Mouse (Mus musculus) layer of hippocampus, postnatal 10 days (tissue): ENCODE data around the gene Fbxo22. TPM values are rescaled to one million over a fixed set of nuclear protein-coding genes. Genes with fewer than 3 reads are reported as not detected.
"Not testable (repeated sequence)": the region's sequence is repeated elsewhere in the genome, so short reads cannot be mapped to it uniquely, and the experiment has no call there.

Experiments
- DNase-seq, 2 experiments: peaks; one replicate each; pipeline ENCODE4 v3.0.0; 2021; ENCODE audit warnings: low spot score in 2 of 2
- total RNA-seq, 2 experiments: library from RNA; stranded (reverse); gene quantifications; 2 replicates each; pipeline ENCODE4 v1.2.3; 2021

Fbxo22 gene
- total RNA-seq, 2 experiments from 2014 or later = 39.9 to 40.7 TPM

- DNase-seq = no peak
Measured at GRCm38 (mm10) chr9:55236235-55237165, 27.8 kb downstream of the Fbxo22 start.

GRCm38 (mm10) chr9:55240852-55241251 is 32.1 kb downstream of the Fbxo22 start:
- DNase-seq = no peak

GRCm38 (mm10) chr9:55241863-55242685 is 33.3 kb downstream of the Fbxo22 start:
- no peak for DNase-seq

GRCm38 (mm10) chr9:55243280-55243679 is 34.6 kb downstream of the Fbxo22 start:
- DNase-seq = no peak

GRCm38 (mm10) chr9:55244079-55244478 is 35.4 kb downstream of the Fbxo22 start:
- no peak for DNase-seq

GRCm38 (mm10) chr9:55245057-55245750 is 36.5 kb downstream of the Fbxo22 start:
- not testable (repeated sequence) for DNase-seq

GRCm38 (mm10) chr9:55246440-55246839 is 37.7 kb downstream of the Fbxo22 start:
- DNase-seq = no peak

GRCm38 (mm10) chr9:55246918-55247317 is 38.2 kb downstream of the Fbxo22 start:
- no peak for DNase-seq

GRCm38 (mm10) chr9:55248465-55248864 is 39.7 kb downstream of the Fbxo22 start:
- no peak for DNase-seq

- no peak for DNase-seq
Measured at GRCm38 (mm10) chr9:55250595-55251247, 42.0 kb downstream of the Fbxo22 start.

- DNase-seq = not testable (repeated sequence)
Measured at GRCm38 (mm10) chr9:55252097-55252496, 43.4 kb downstream of the Fbxo22 start.

GRCm38 (mm10) chr9:55253849-55254248 is 45.1 kb downstream of the Fbxo22 start:
- no peak for DNase-seq

GRCm38 (mm10) chr9:55255056-55255455 is 46.3 kb downstream of the Fbxo22 start:
- no peak for DNase-seq

- no peak for DNase-seq
Measured at GRCm38 (mm10) chr9:55255604-55256003, 46.9 kb downstream of the Fbxo22 start.

- no peak for DNase-seq
Measured at GRCm38 (mm10) chr9:55257105-55257504, 48.4 kb downstream of the Fbxo22 start.

GRCm38 (mm10) chr9:55259741-55260140 is 51.0 kb downstream of the Fbxo22 start:
- DNase-seq = no peak

GRCm38 (mm10) chr9:55264356-55265302 is 55.9 kb downstream of the Fbxo22 start:
- no peak for DNase-seq

GRCm38 (mm10) chr9:55271960-55272560 is 63.3 kb downstream of the Fbxo22 start:
- no peak for DNase-seq

GRCm38 (mm10) chr9:55273906-55274305 is 65.2 kb downstream of the Fbxo22 start:
- DNase-seq = peak; percentile 10 to 17
